Mouse (Mus musculus): ENCODE data around the gene Acvr1b.

- TF ChIP-seq CTCF (IDR thresholded peaks at IDR 0.05; ENCODE audit: control insufficient read depth, insufficient read depth, low read length) (no peak), POLR2A (IDR thresholded peaks at IDR 0.05; ENCODE audit: borderline replicate concordance, control insufficient read depth, low read depth, low read length) (no peak)
Measured at GRCm38 (mm10) chr15:101184300-101184699, 10.4 kb downstream of the Acvr1b start.

All from bone marrow, adult 2 months (tissue).